Mouse (Mus musculus): Measurements from ENCODE around the gene Il12a. TPM values are rescaled to one million over a fixed set of nuclear protein-coding genes. Genes with fewer than 3 reads are reported as not detected.

The Il12a gene
- polyA plus RNA-seq, 2 experiments = 0.19 TPM; not detected in 1

DNA sequence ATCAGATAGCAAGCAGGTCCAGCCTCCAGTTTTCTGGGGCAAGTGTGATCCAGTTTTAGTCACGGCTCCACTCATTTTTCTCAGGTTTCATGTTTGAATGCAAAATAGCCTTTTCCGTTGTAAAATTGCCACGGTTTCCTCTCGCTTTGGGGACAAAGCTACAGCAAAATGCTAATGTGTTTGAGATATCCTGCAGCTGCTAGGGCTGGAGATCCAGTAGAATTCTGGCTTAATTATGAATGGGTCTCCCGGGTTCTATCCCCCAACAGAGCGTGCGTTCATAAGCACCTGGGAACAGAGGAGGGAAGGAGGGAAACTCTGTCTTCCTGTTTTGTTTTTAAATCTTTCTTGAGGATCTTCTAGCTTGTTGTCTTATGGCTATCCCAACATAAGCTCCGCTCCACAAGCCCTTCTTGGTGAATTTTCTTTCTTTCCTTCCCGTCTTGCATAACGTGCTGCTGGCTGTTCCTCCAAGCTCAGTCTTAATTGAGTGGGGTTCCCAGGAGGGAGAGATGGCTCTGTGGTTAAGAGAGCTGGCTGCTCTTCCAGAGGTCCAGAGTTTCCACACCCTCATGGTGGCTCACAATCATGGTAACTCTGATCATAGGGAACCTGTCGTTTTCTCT is 2.3 kb downstream of the Il12a start:
- ATAC-seq (ENCODE audit: low FRiP score, low read depth) (no peak; the same call in 1 of the 2 replicates), DNase-seq (ENCODE audit: low spot score) (no peak)
- 51% methylated on average over 11 of the region's 11 CpGs for WGBS
- Histone ChIP-seq H3K36me3 (ENCODE audit: control insufficient read depth, insufficient read depth, low read length) (no peaks in the 10 kb centered on the region), H3K27me3 (ENCODE audit: control insufficient read depth, insufficient read depth, low read length) (no peaks in the 10 kb centered on the region), H3K4me2 (replicated peaks; ENCODE audit: low read depth, low read length, severe bottlenecking) (no peak overlapping the region), H3K4me3 (replicated peaks; ENCODE audit: low read length) (no peak overlapping the region), H3K4me1 (ENCODE audit: control insufficient read depth, insufficient read depth, low read length) (peaks cover 8% of the 10 kb centered on the region), H3K27ac (replicated peaks; ENCODE audit: low read depth, low read length) (no peak overlapping the region), H3K9me3 (ENCODE audit: control insufficient read depth, low read length) (no peaks in the 10 kb centered on the region), H3K9ac (ENCODE audit: low read depth, low read length, severe bottlenecking) (no peak overlapping the region)
- no peak for TF ChIP-seq POLR2A (IDR thresholded peaks at IDR 0.05; ENCODE audit: borderline replicate concordance, extremely low read depth, insufficient read depth, insufficient read length)

- H3K9ac ChIP-seq (ENCODE audit: low read depth, low read length, severe bottlenecking) = no peak overlapping the region
- DNase-seq (ENCODE audit: low spot score) = peak; percentile 40
- no peaks in the 10 kb centered on the region for H3K36me3 ChIP-seq (ENCODE audit: control insufficient read depth, insufficient read depth, low read length)
- TF ChIP-seq POLR2A (IDR thresholded peaks at IDR 0.05; ENCODE audit: borderline replicate concordance, extremely low read depth, insufficient read depth, insufficient read length) = no peak
- no peaks in the 10 kb centered on the region for H3K27me3 ChIP-seq (ENCODE audit: control insufficient read depth, insufficient read depth, low read length)
- H3K4me3 ChIP-seq (replicated peaks; ENCODE audit: low read length) = no peak overlapping the region
- H3K4me1 ChIP-seq (ENCODE audit: control insufficient read depth, insufficient read depth, low read length) = peaks cover 8% of the 10 kb centered on the region
- no peak overlapping the region for H3K27ac ChIP-seq (replicated peaks; ENCODE audit: low read depth, low read length)
- no peak overlapping the region for H3K4me2 ChIP-seq (replicated peaks; ENCODE audit: low read depth, low read length, severe bottlenecking)
- no peaks in the 10 kb centered on the region for H3K9me3 ChIP-seq (ENCODE audit: control insufficient read depth, low read length)
- ATAC-seq (ENCODE audit: low FRiP score, low read depth) = peak; percentile 82
- WGBS = 34% methylated on average over 11 of the region's 11 CpGs
These were observed 3.1 kb downstream of the Il12a start for GRCm38 (mm10) chr3:68693441-68694048.

- 94% methylated on average over 5 of the region's 5 CpGs for WGBS
- Histone ChIP-seq H3K9ac (ENCODE audit: low read depth, low read length, severe bottlenecking) (no peak overlapping the region), H3K27me3 (ENCODE audit: control insufficient read depth, insufficient read depth, low read length) (no peaks in the 10 kb centered on the region), H3K36me3 (ENCODE audit: control insufficient read depth, insufficient read depth, low read length) (no peaks in the 10 kb centered on the region), H3K4me3 (replicated peaks; ENCODE audit: low read length) (no peak overlapping the region), H3K9me3 (ENCODE audit: control insufficient read depth, low read length) (no peaks in the 10 kb centered on the region), H3K27ac (replicated peaks; ENCODE audit: low read depth, low read length) (no peak overlapping the region), H3K4me2 (replicated peaks; ENCODE audit: low read depth, low read length, severe bottlenecking) (no peak overlapping the region), H3K4me1 (ENCODE audit: control insufficient read depth, insufficient read depth, low read length) (peaks cover 8% of the 10 kb centered on the region)
- DNase-seq (ENCODE audit: low spot score) (no peak), ATAC-seq (ENCODE audit: low FRiP score, low read depth) (no peak)
- TF ChIP-seq POLR2A (IDR thresholded peaks at IDR 0.05; ENCODE audit: borderline replicate concordance, extremely low read depth, insufficient read depth, insufficient read length) = no peak
These were observed 4.9 kb downstream of the Il12a start for GRCm38 (mm10) chr3:68695321-68695720.

GRCm38 (mm10) chr3:68696495-68697200 is 6.2 kb downstream of the Il12a start:
- no peak for DNase-seq (ENCODE audit: low spot score)
- WGBS = 89% methylated on average over 3 of the region's 3 CpGs
- H3K9me3 ChIP-seq (ENCODE audit: control insufficient read depth, low read length) = no peaks in the 10 kb centered on the region
- peaks cover 8% of the 10 kb centered on the region for H3K4me1 ChIP-seq (ENCODE audit: control insufficient read depth, insufficient read depth, low read length)
- H3K36me3 ChIP-seq (ENCODE audit: control insufficient read depth, insufficient read depth, low read length) = no peaks in the 10 kb centered on the region
- H3K4me2 ChIP-seq (replicated peaks; ENCODE audit: low read depth, low read length, severe bottlenecking) = no peak overlapping the region
- H3K4me3 ChIP-seq (replicated peaks; ENCODE audit: low read length) = no peak overlapping the region
- no peaks in the 10 kb centered on the region for H3K27me3 ChIP-seq (ENCODE audit: control insufficient read depth, insufficient read depth, low read length)
- no peak for TF ChIP-seq POLR2A (IDR thresholded peaks at IDR 0.05; ENCODE audit: borderline replicate concordance, extremely low read depth, insufficient read depth, insufficient read length)
- H3K9ac ChIP-seq (ENCODE audit: low read depth, low read length, severe bottlenecking) = no peak overlapping the region
- no peak for ATAC-seq (ENCODE audit: low FRiP score, low read depth)
- no peak overlapping the region for H3K27ac ChIP-seq (replicated peaks; ENCODE audit: low read depth, low read length)

DNA sequence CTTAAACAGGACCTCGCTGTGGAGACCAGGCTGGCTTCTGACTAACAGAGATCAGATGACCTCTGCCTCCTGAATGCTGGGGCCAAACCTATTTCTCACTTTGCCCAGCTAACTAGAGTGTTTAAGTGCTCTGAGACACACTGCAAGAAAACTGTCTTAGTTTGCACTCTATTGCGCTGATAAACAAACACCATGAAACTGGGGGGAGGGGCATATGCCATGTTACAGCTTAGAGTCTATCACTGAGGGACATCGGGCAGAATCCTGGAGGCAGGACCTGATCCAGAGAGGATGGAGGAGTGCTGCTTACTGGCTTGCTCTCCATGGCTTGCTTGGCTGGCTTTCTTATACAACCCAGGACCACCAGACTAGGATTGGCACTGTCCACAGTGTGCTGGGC is 8.2 kb downstream of the Il12a start:
- no peaks in the 10 kb centered on the region for H3K9me3 ChIP-seq (ENCODE audit: control insufficient read depth, low read length)
- no peak for ATAC-seq (ENCODE audit: low FRiP score, low read depth)
- 93% methylated on average over 3 of the region's 3 CpGs for WGBS
- no peak overlapping the region for H3K9ac ChIP-seq (ENCODE audit: low read depth, low read length, severe bottlenecking)
- no peaks in the 10 kb centered on the region for H3K36me3 ChIP-seq (ENCODE audit: control insufficient read depth, insufficient read depth, low read length)
- no peak overlapping the region for H3K4me3 ChIP-seq (replicated peaks; ENCODE audit: low read length)
- no peak overlapping the region for H3K4me2 ChIP-seq (replicated peaks; ENCODE audit: low read depth, low read length, severe bottlenecking)
- H3K4me1 ChIP-seq (ENCODE audit: control insufficient read depth, insufficient read depth, low read length) = peaks cover 4% of the 10 kb centered on the region
- H3K27ac ChIP-seq (replicated peaks; ENCODE audit: low read depth, low read length) = no peak overlapping the region
- no peaks in the 10 kb centered on the region for H3K27me3 ChIP-seq (ENCODE audit: control insufficient read depth, insufficient read depth, low read length)
- no peak for TF ChIP-seq POLR2A (IDR thresholded peaks at IDR 0.05; ENCODE audit: borderline replicate concordance, extremely low read depth, insufficient read depth, insufficient read length)
- no peak for DNase-seq (ENCODE audit: low spot score)

Data from limb, embryonic 14.5 days (tissue).